8 mouse cellular contexts compared by ENCODE assay signal in the genomic region with DNA sequence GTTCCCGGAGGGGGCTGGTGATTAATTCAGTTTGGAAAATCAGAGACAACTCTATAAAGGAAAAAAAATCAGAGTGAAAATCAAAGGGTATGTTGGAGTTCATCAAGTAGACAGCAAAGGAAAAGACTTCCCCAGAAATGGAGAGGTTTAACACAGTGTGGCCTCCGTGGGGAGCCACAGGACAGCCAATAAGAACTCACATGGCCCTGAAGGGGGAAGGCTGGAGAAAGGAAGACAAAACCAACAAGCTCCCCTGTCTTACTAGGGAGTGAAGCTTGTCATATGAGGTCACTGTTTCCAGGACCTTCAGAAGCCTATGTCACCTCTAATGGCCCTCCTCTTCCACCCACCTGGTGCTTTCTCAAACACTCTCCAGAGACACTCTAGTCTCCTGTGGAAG.
DNase-seq lines count a peak whose midpoint lies in the region; ATAC-seq and TF ChIP-seq lines count a peak whose summit lies in the region.

No protein-coding gene starts in this region.

- H3K4me1 ChIP-seq in testis, adult 2 months (ENCODE audit: control insufficient read depth, insufficient read depth, low read length), result no peaks in the 10 kb centered on the region
- H3K4me1 ChIP-seq in kidney, postnatal 0 days (replicated peaks; ENCODE audit: insufficient read depth, low read length), result no peaks in the 10 kb centered on the region
- H3K4me1 ChIP-seq in small intestine, adult 2 months (ENCODE audit: control insufficient read depth, insufficient read depth, insufficient read length, low read length), result no peaks in the 10 kb centered on the region

- 70% methylated on average over 2 of the region's 2 CpGs for WGBS in kidney, postnatal 0 days
- WGBS in small intestine, adult 2 months, result 61% methylated on average over 2 of the region's 2 CpGs

- peak; percentile 22; the same call in 1 of the 2 replicates for TF ChIP-seq CTCF in testis, adult 2 months (IDR thresholded peaks at IDR 0.05; ENCODE audit: control insufficient read depth, insufficient read depth, insufficient replicate concordance, low read depth, low read length)
- TF ChIP-seq CTCF in kidney, postnatal 0 days (IDR thresholded peaks at IDR 0.05; ENCODE audit: low read depth), result peak; percentile 55
- peak; percentile 10; the same call in 1 of the 2 replicates for TF ChIP-seq CTCF in small intestine, adult 2 months (IDR thresholded peaks at IDR 0.05; ENCODE audit: extremely low read depth, insufficient read length, insufficient replicate concordance, low read depth, low read length)

- H3K9ac ChIP-seq in kidney, postnatal 0 days (ENCODE audit: low read depth, low read length), result no peak overlapping the region

- no peak for TF ChIP-seq POLR2A in testis, adult 2 months (IDR thresholded peaks at IDR 0.05; ENCODE audit: control insufficient read depth, low read depth, low read length)
- TF ChIP-seq POLR2A in small intestine, adult 2 months (IDR thresholded peaks at IDR 0.05; ENCODE audit: low read depth, low read length), result no peak

- peak; percentile 29; the same call in 1 of the 2 replicates for ATAC-seq in kidney, postnatal 0 days (replicated peaks; ENCODE audit: low FRiP score, low read depth)

- H3K4me3 ChIP-seq in testis, adult 2 months (ENCODE audit: control insufficient read depth, low read depth, low read length), result no peak overlapping the region
- no peak overlapping the region for H3K4me3 ChIP-seq in kidney, postnatal 0 days (replicated peaks; ENCODE audit: low read depth, low read length)
- H3K4me3 ChIP-seq in small intestine, adult 2 months (ENCODE audit: low read depth, low read length), result no peak overlapping the region

- intact Hi-C loops in heart, postnatal 14 days (cut with DNase I), result loop anchor here (2.0 kb wide), 1 partner anchor 441 kb away; no protein-coding TSS in a partner anchor

- H3K27me3 ChIP-seq in testis, adult 2 months (ENCODE audit: control insufficient read depth, insufficient read depth, low read length), result no peaks in the 10 kb centered on the region
- no peaks in the 10 kb centered on the region for H3K27me3 ChIP-seq in kidney, postnatal 0 days (ENCODE audit: insufficient read depth, low read length)
- H3K27me3 ChIP-seq in small intestine, adult 2 months (ENCODE audit: control insufficient read depth, insufficient read depth, low read length), result no peaks in the 10 kb centered on the region

- no peaks in the 10 kb centered on the region for H3K36me3 ChIP-seq in testis, adult 2 months (ENCODE audit: control insufficient read depth, insufficient read depth, low read length)
- H3K36me3 ChIP-seq in kidney, postnatal 0 days (ENCODE audit: insufficient read depth, low read length), result no peaks in the 10 kb centered on the region
- no peaks in the 10 kb centered on the region for H3K36me3 ChIP-seq in small intestine, adult 2 months (ENCODE audit: control insufficient read depth, insufficient read depth, low read length)

- H3K4me2 ChIP-seq in kidney, postnatal 0 days (ENCODE audit: low read length), result no peak overlapping the region

- peak; percentile 9 to 25 for DNase-seq in heart, postnatal 14 days
- no peak for DNase-seq in heart, adult 8-10 months (ENCODE audit: low spot score)
- no peak for DNase-seq in testis, postnatal 10 days (ENCODE audit: low spot score)
- DNase-seq in kidney, postnatal 0 days (ENCODE audit: low spot score), result peak; percentile 34
- DNase-seq in adipocyte (ENCODE audit: low spot score), result no peak
- no peak for DNase-seq in cerebellum, adult 11 months

- H3K27ac ChIP-seq in testis, adult 2 months (ENCODE audit: control insufficient read depth, insufficient read depth, low read depth, low read length), result no peak overlapping the region
- H3K27ac ChIP-seq in kidney, postnatal 0 days, result no peak overlapping the region
- no peak overlapping the region for H3K27ac ChIP-seq in small intestine, adult 2 months (ENCODE audit: insufficient read depth, low read depth, low read length)

- H3K9me3 ChIP-seq in kidney, postnatal 0 days (replicated peaks; ENCODE audit: low read length), result no peaks in the 10 kb centered on the region

Comparison
In these comparisons a context has a peak if more than half of its experiments do, and no peak if none do; other contexts are left out.
1. DNase-seq: peak in heart, postnatal 14 days (2 of 2) and kidney, postnatal 0 days (single experiment); none in heart, adult 8-10 months (single experiment), testis, postnatal 10 days (single experiment), adipocyte (single experiment) and cerebellum, adult 11 months (single experiment).
2. Peak in every context shown above with its lines, with median percentiles within 50 percentile points of each other: CTCF ChIP-seq.